15 mouse cellular contexts compared by ENCODE assay signal in genomic region chr11:113819001-113819400, GRCm38 (mm10).
"Had no signal": no experiment of that assay in that cellular context is flagged by ENCODE, and none has a peak within 500 bp of the region (broad histone marks: within the 10 kb centered on the region; RNA-seq: fewer than 3 reads in every experiment).

No protein-coding gene starts in this region.

- H3K4me3 ChIP-seq: midbrain, embryonic 13.5 days; midbrain, embryonic 15.5 days; myocyte; neural tube, embryonic 13.5 days; neural tube, embryonic 15.5 days had no signal

- H3K27me3 ChIP-seq: midbrain, embryonic 13.5 days; midbrain, embryonic 15.5 days; neural tube, embryonic 13.5 days; neural tube, embryonic 15.5 days had no signal

- H3K4me2 ChIP-seq: lung, embryonic 14.5 days; midbrain, embryonic 11.5 days; midbrain, embryonic 13.5 days; midbrain, embryonic 15.5 days; neural tube, embryonic 13.5 days; neural tube, embryonic 15.5 days had no signal

- H3K9me3 ChIP-seq: midbrain, embryonic 13.5 days; midbrain, embryonic 15.5 days; neural tube, embryonic 13.5 days; neural tube, embryonic 15.5 days had no signal

- H3K36me3 ChIP-seq: midbrain, embryonic 15.5 days; neural tube, embryonic 15.5 days had no signal

- H3K27ac ChIP-seq: liver, embryonic 14.5 days; midbrain, embryonic 13.5 days; midbrain, embryonic 15.5 days; neural tube, embryonic 13.5 days; neural tube, embryonic 15.5 days had no signal

- ATAC-seq: midbrain, embryonic 13.5 days; midbrain, embryonic 15.5 days had no signal

- H3K9ac ChIP-seq: liver, embryonic 14.5 days; lung, embryonic 14.5 days; midbrain, embryonic 13.5 days; midbrain, embryonic 15.5 days; neural tube, embryonic 13.5 days; neural tube, embryonic 15.5 days had no signal

- H3K4me1 ChIP-seq: midbrain, embryonic 13.5 days; midbrain, embryonic 15.5 days had no signal

- DNase-seq: lung, adult 18-20 months; lung, embryonic 14.5 days; lung, postnatal 10 days; lung, postnatal 4 days; right cerebral cortex, adult 18-20 months; thymus, adult 18-20 months; thymus, postnatal 14 days; thymus, postnatal 36 days had no signal
